Mouse (Mus musculus) E14TG2a.4 (cell line): ENCODE measurements around the gene Prx.

ENCODE experiments used
- CTCF ChIP-seq: conservative IDR thresholded peaks from 2 replicates; pipeline ENCODE4 v1.5.1; 2014; ENCODE audit warnings: low read length
- NANOG ChIP-seq: IDR thresholded peaks from 2 replicates; pipeline ENCODE4 v1.6.1; 2014; ENCODE audit warnings: borderline replicate concordance, low read length, mixed read lengths

DNA sequence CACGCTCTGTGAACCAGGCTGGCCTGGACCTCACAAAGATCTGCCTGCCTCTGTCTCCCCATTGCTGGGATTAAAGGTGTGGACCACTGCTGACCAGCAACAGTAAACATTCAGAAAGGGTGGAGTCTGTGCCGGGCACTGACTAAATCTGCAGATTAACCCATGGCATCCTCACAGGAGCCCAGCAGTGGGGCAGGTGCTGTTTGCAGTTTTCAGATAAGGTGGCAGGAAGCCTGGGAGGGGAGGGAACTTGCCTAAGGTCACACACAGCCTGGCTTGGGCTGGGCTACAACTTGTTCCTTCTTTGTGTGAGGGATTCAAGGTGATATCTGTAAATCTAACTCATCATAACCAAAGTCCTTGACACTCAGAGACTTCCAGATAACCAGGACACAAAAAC, 41.4 kb downstream of the Prx start:
- no peak for TF ChIP-seq CTCF
- no peak for TF ChIP-seq NANOG
